Mouse (Mus musculus) heart, postnatal 0 days (tissue): ENCODE measurements around the gene Lrrc74a. TPM values are rescaled to one million over a fixed set of nuclear protein-coding genes. Genes with fewer than 3 reads are reported as not detected.

ENCODE experiments used
- ATAC-seq: fragments of 200-750 bp; cut with Nextera tagmentation; 2 replicates; pipeline ENCODE4 v1.8.0; 2017; ENCODE audit warnings: low read depth, moderate number of reproducible peaks, moderate library complexity; ENCODE audit not compliant: insufficient read depth
- DNase-seq: peaks from one replicate; pipeline ENCODE4 v3.0.0-alpha.2; 2016; ENCODE audit warnings: low spot score
- H3K27ac ChIP-seq: fragments of 300-500 bp; sonication (generic); 2 replicates; pipeline ENCODE4 v1.5.1; 2014; ENCODE audit warnings: low read depth, mild to moderate bottlenecking
- H3K27me3 ChIP-seq: fragments of 300-500 bp; sonication (generic); 2 replicates; pipeline ENCODE4 v1.6.1; 2014; ENCODE audit warnings: low read length, mixed read lengths; ENCODE audit not compliant: control insufficient read depth, insufficient read depth
- H3K36me3 ChIP-seq: fragments of 300-500 bp; sonication (generic); replicated peaks from 2 replicates; pipeline ENCODE4 v1.6.1; 2014; ENCODE audit warnings: low read length, mixed read lengths; ENCODE audit not compliant: control insufficient read depth, insufficient read depth
- H3K4me1 ChIP-seq: fragments of 300-500 bp; sonication (generic); 2 replicates; pipeline ENCODE4 v1.6.1; 2014; ENCODE audit warnings: antibody characterized with exemption; ENCODE audit not compliant: control insufficient read depth, insufficient read depth
- H3K4me2 ChIP-seq: fragments of 300-500 bp; sonication (generic); 2 replicates; pipeline ENCODE4 v1.6.1; 2014; ENCODE audit warnings: low read depth, mild to moderate bottlenecking, low read length, moderate library complexity
- H3K4me3 ChIP-seq: fragments of 300-500 bp; sonication (generic); 2 replicates; pipeline ENCODE4 v1.5.1; 2014; ENCODE audit warnings: low read depth, low read length
- H3K9ac ChIP-seq: fragments of 300-500 bp; sonication (generic); replicated peaks from 2 replicates; pipeline ENCODE4 v1.6.1; 2014; ENCODE audit warnings: low read depth, low read length, mixed read lengths
- H3K9me3 ChIP-seq: fragments of 300-500 bp; sonication (generic); replicated peaks from 2 replicates; pipeline ENCODE4 v1.6.1; 2016; ENCODE audit warnings: low read length; ENCODE audit not compliant: control insufficient read depth
- CTCF ChIP-seq: IDR thresholded peaks from 2 replicates; pipeline ENCODE4 v1.5.1; 2016; ENCODE audit warnings: antibody characterized with exemption, control low read depth, low read depth
- EP300 ChIP-seq: IDR thresholded peaks from 2 replicates; pipeline ENCODE4 v1.6.1; 2016; ENCODE audit warnings: antibody characterized with exemption, low read depth
- WGBS: fragments of 180-500 bp; shearing (Covaris S2); extraction: QIAGEN DNeasy Blood & Tissue Kit; methylation state at CpG from one replicate; pipeline ENCODE4 v1.1.7; 2014; 5-methylcytosine and 5-hydroxymethylcytosine counted together
- polyA plus RNA-seq: library from polyadenylated mRNA; unstranded; fragments of >200 nt; fragmentation: Nextera tagmentation; extraction: Ambion mirVana; gene quantifications from 2 replicates; pipeline ENCODE4 v1.2.1, GENCODE M21; 2015
- total RNA-seq: library from RNA; depleted of rRNA; stranded (reverse); fragments of >200 nt; gene quantifications from 2 replicates; pipeline ENCODE4 v1.2.3, GENCODE M21; 2014; ENCODE audit warnings: low replicate concordance

The Lrrc74a gene
- total and polyA plus RNA-seq, 2 experiments from 2014 or later = not detected

- DNase-seq = no peak
- ATAC-seq = no peak
- Histone ChIP-seq H3K27ac (peak overlapping the region; percentile 77), H3K9ac (no peak overlapping the region), H3K27me3 (no peaks in the 10 kb centered on the region), H3K36me3 (no peaks in the 10 kb centered on the region), H3K4me1 (peaks cover 18% of the 10 kb centered on the region), H3K4me2 (no peak overlapping the region), H3K4me3 (no peak overlapping the region), H3K9me3 (no peaks in the 10 kb centered on the region)
- TF ChIP-seq EP300 = no peak
- no peak for TF ChIP-seq CTCF
- WGBS = 66% methylated on average over 7 of the region's 7 CpGs
Observed at GRCm38 (mm10) chr12:86776341-86776860, 42.2 kb downstream of the Lrrc74a start.

- Histone ChIP-seq H3K36me3 (no peaks in the 10 kb centered on the region), H3K9me3 (no peaks in the 10 kb centered on the region), H3K27ac (no peak overlapping the region), H3K27me3 (no peaks in the 10 kb centered on the region), H3K4me2 (no peak overlapping the region), H3K9ac (no peak overlapping the region), H3K4me1 (peaks cover 18% of the 10 kb centered on the region), H3K4me3 (no peak overlapping the region)
- DNase-seq = no peak
- 85% methylated on average over 4 of the region's 4 CpGs for WGBS
- ATAC-seq = no peak
- TF ChIP-seq EP300 (no peak), CTCF (no peak)
Observed at GRCm38 (mm10) chr12:86778531-86778930, 44.4 kb downstream of the Lrrc74a start.

- H3K36me3 ChIP-seq = no peaks in the 10 kb centered on the region
- H3K9me3 ChIP-seq = no peaks in the 10 kb centered on the region
- WGBS = 62% methylated on average over 11 of the region's 11 CpGs
- H3K4me3 ChIP-seq = no peak overlapping the region
- H3K4me2 ChIP-seq = no peak overlapping the region
- peaks cover 18% of the 10 kb centered on the region for H3K4me1 ChIP-seq
- H3K27me3 ChIP-seq = no peaks in the 10 kb centered on the region
- peak overlapping the region; percentile 32; the same call in 1 of the 2 replicates for H3K27ac ChIP-seq
- peak; percentile 59 for DNase-seq
- no peak overlapping the region for H3K9ac ChIP-seq
- TF ChIP-seq EP300 (no peak), CTCF (peak; percentile 42)
- ATAC-seq = no peak
Observed at GRCm38 (mm10) chr12:86779206-86779989, 45.2 kb downstream of the Lrrc74a start.

GRCm38 (mm10) chr12:86781654-86782202, 47.6 kb downstream of the Lrrc74a start:
- peaks cover 12% of the 10 kb centered on the region for H3K4me1 ChIP-seq
- H3K27me3 ChIP-seq = no peaks in the 10 kb centered on the region
- no peaks in the 10 kb centered on the region for H3K9me3 ChIP-seq
- WGBS = 31% methylated on average over 6 of the region's 6 CpGs
- TF ChIP-seq CTCF (peak; percentile 13; the same call in 1 of the 2 replicates), EP300 (no peak)
- no peaks in the 10 kb centered on the region for H3K36me3 ChIP-seq
- no peak overlapping the region for H3K4me2 ChIP-seq
- DNase-seq = no peak
- H3K27ac ChIP-seq = peak overlapping the region; percentile 69
- no peak overlapping the region for H3K9ac ChIP-seq
- ATAC-seq = peak; percentile 51
- H3K4me3 ChIP-seq = no peak overlapping the region

GRCm38 (mm10) chr12:86786149-86787019, 52.2 kb downstream of the Lrrc74a start:
- H3K9me3 ChIP-seq = no peaks in the 10 kb centered on the region
- no peak overlapping the region for H3K9ac ChIP-seq
- H3K36me3 ChIP-seq = no peaks in the 10 kb centered on the region
- TF ChIP-seq CTCF (no peak), EP300 (no peak)
- WGBS = 28% methylated on average over 12 of the region's 12 CpGs
- H3K27me3 ChIP-seq = no peaks in the 10 kb centered on the region
- peak overlapping the region; percentile 55 for H3K27ac ChIP-seq
- peaks cover 24% of the 10 kb centered on the region for H3K4me1 ChIP-seq
- H3K4me2 ChIP-seq = no peak overlapping the region
- no peak overlapping the region for H3K4me3 ChIP-seq
- no peak for DNase-seq
- ATAC-seq = peak; percentile 27; the same call in 1 of the 2 replicates
